Mouse (Mus musculus) T-helper 2 cell (primary cell): ENCODE data around the gene Gramd1c.

Experiments used
- in situ Hi-C: fragments of 300-600 bp; cut with MboI, MseI; formaldehyde crosslinking; loops from one replicate; pipeline ENCODE4 v1.15.1; 2025; ENCODE audit warnings: high pct_unique_total_duplicates

The Gramd1c gene

GRCm38 (mm10) chr16:44018986-44019548 is 44.1 kb downstream of the Gramd1c start:
- in situ Hi-C loops: no loop called here

- in situ Hi-C loops: no loop called here
These were observed 44.8 kb downstream of the Gramd1c start for GRCm38 (mm10) chr16:44018372-44018771.

- in situ Hi-C loops: no loop called here
These were observed 45.4 kb downstream of the Gramd1c start for GRCm38 (mm10) chr16:44017707-44018106.

- in situ Hi-C loops: no loop called here
These were observed 47.0 kb downstream of the Gramd1c start for GRCm38 (mm10) chr16:44016164-44016563.

GRCm38 (mm10) chr16:44015416-44016158 is 47.6 kb downstream of the Gramd1c start:
- in situ Hi-C loops: no loop called here

GRCm38 (mm10) chr16:44011010-44011409 is 52.1 kb downstream of the Gramd1c start:
- in situ Hi-C loops: no loop called here

GRCm38 (mm10) chr16:44002086-44002485 is 61.1 kb downstream of the Gramd1c start:
- in situ Hi-C loops: no loop called here

GRCm38 (mm10) chr16:43999541-43999940 is 63.6 kb downstream of the Gramd1c start:
- in situ Hi-C loops: no loop called here

- in situ Hi-C loops: no loop called here
These were observed 64.0 kb downstream of the Gramd1c start for GRCm38 (mm10) chr16:43999111-43999510.

GRCm38 (mm10) chr16:43994623-43995022 is 68.5 kb downstream of the Gramd1c start:
- in situ Hi-C loops: no loop called here

- in situ Hi-C loops: no loop called here
These were observed 76.8 kb downstream of the Gramd1c start for GRCm38 (mm10) chr16:43986299-43986698.

- in situ Hi-C loops: no loop called here
These were observed 83.0 kb downstream of the Gramd1c start for GRCm38 (mm10) chr16:43980110-43980609.

GRCm38 (mm10) chr16:43979328-43980109 is 83.6 kb downstream of the Gramd1c start, which contains the start of gene Zdhhc23:
Gene Zdhhc23 (minus strand): TSS chr16:43979791.
- in situ Hi-C loops: no loop called here

- in situ Hi-C loops: no loop called here
These were observed 84.2 kb downstream of the Gramd1c start for GRCm38 (mm10) chr16:43979010-43979327.

GRCm38 (mm10) chr16:43973606-43974220 is 89.4 kb downstream of the Gramd1c start:
- in situ Hi-C loops: no loop called here

GRCm38 (mm10) chr16:43973147-43973546 is 90.0 kb downstream of the Gramd1c start:
- in situ Hi-C loops: no loop called here

- in situ Hi-C loops: no loop called here
These were observed 90.8 kb downstream of the Gramd1c start for GRCm38 (mm10) chr16:43972391-43972790.

- in situ Hi-C loops: no loop called here
These were observed 91.4 kb downstream of the Gramd1c start for GRCm38 (mm10) chr16:43971741-43972140.

GRCm38 (mm10) chr16:43971189-43971588 is 92.0 kb downstream of the Gramd1c start:
- in situ Hi-C loops: no loop called here

- in situ Hi-C loops: no loop called here
These were observed 92.7 kb downstream of the Gramd1c start for GRCm38 (mm10) chr16:43970426-43970825.

- in situ Hi-C loops: no loop called here
These were observed 97.3 kb downstream of the Gramd1c start for GRCm38 (mm10) chr16:43965781-43966389.

GRCm38 (mm10) chr16:43963780-43964179 is 99.4 kb downstream of the Gramd1c start:
- in situ Hi-C loops: no loop called here
